21 mouse cellular contexts compared by ENCODE assay signal in genomic region chr9:110678886-110679285, GRCm38 (mm10). TPM values are rescaled to one million over a fixed set of nuclear protein-coding genes. Genes with fewer than 3 reads are reported as not detected.
DNase-seq lines count a peak whose midpoint lies in the region; TF ChIP-seq lines count a peak whose summit lies in the region.
"Had no signal": no experiment of that assay in that cellular context is flagged by ENCODE, and none has a peak within 500 bp of the region (broad histone marks: within the 10 kb centered on the region; RNA-seq: fewer than 3 reads in every experiment).

No protein-coding gene starts in this region.

- TF ChIP-seq CTCF in cerebellum, adult 2 months (IDR thresholded peaks at IDR 0.05; ENCODE audit: borderline replicate concordance, insufficient read depth, low read depth, low read length), result no peak
- no peak for TF ChIP-seq CTCF in layer of hippocampus, adult 2 months (conservative IDR thresholded peaks at IDR 0.05)
- TF ChIP-seq CTCF in olfactory bulb, adult 2 months (IDR thresholded peaks at IDR 0.05; ENCODE audit: insufficient read depth, low read depth, low read length), result no peak

- H3K27ac ChIP-seq in cerebellum, adult 2 months (ENCODE audit: insufficient read depth, low read length), result peak overlapping the region; percentile 69
- H3K27ac ChIP-seq in layer of hippocampus, adult 2 months, result peak overlapping the region; percentile 64; the same call in 1 of the 2 replicates
- peak overlapping the region; percentile 19; the same call in 1 of the 2 replicates for H3K27ac ChIP-seq in olfactory bulb, adult 2 months (ENCODE audit: insufficient read depth, low read depth, low read length)
- H3K27ac ChIP-seq: embryonic facial prominence, embryonic 12.5 days; embryonic facial prominence, embryonic 15.5 days; heart, adult 2 months; heart, embryonic 13.5 days; hindbrain, embryonic 14.5 days; hindbrain, postnatal 0 days had no signal

- no peaks in the 10 kb centered on the region for H3K27me3 ChIP-seq in cerebellum, adult 2 months (ENCODE audit: control insufficient read depth, insufficient read depth, low read length)
- H3K27me3 ChIP-seq: embryonic facial prominence, embryonic 12.5 days; embryonic facial prominence, embryonic 15.5 days; heart, embryonic 13.5 days had no signal

- 22% methylated on average over 5 of the region's 5 CpGs for WGBS in cerebellum, adult 2 months
- 45% methylated on average over 5 of the region's 5 CpGs for WGBS in olfactory bulb, adult 2 months

- no peak for TF ChIP-seq POLR2A in cerebellum, adult 2 months (IDR thresholded peaks at IDR 0.05; ENCODE audit: borderline replicate concordance, insufficient read depth, low read length)
- no peak for TF ChIP-seq POLR2A in olfactory bulb, adult 2 months (IDR thresholded peaks at IDR 0.05; ENCODE audit: insufficient read depth, low read depth, low read length)

- DNase-seq in cerebellum, adult 2 months, result no peak
- no peak for DNase-seq in cerebellum, postnatal 36 days
- no peak for DNase-seq in layer of hippocampus, adult 2 months (ENCODE audit: low spot score in 2 of 2)
- DNase-seq in layer of hippocampus, adult 9-11 months, result no peak
- DNase-seq in MN1 (ENCODE audit: low spot score), result no peak
- DNase-seq: adrenal gland, adult 8-10 months; adrenal gland, postnatal 25 days; cerebellum, adult 9-10 months; forebrain, postnatal 0 days; gastrocnemius, adult 2 months; gastrocnemius, postnatal 14 days; heart, adult 2 months; heart, postnatal 14 days; heart, postnatal 4 days had no signal

- no peak overlapping the region for H3K4me3 ChIP-seq in cerebellum, adult 2 months (replicated peaks; ENCODE audit: insufficient read depth, low read depth, low read length)
- no peak overlapping the region for H3K4me3 ChIP-seq in layer of hippocampus, adult 2 months
- H3K4me3 ChIP-seq in olfactory bulb, adult 2 months (ENCODE audit: insufficient read depth, low read depth, low read length), result no peak overlapping the region
- H3K4me3 ChIP-seq: embryonic facial prominence, embryonic 12.5 days; embryonic facial prominence, embryonic 15.5 days; gastrocnemius, adult 2 months; heart, adult 2 months; heart, embryonic 10.5 days; heart, embryonic 13.5 days had no signal

- peaks cover 60% of the 10 kb centered on the region for H3K4me1 ChIP-seq in cerebellum, adult 2 months (ENCODE audit: control insufficient read depth, insufficient read depth, low read length)
- peaks cover 55% of the 10 kb centered on the region for H3K4me1 ChIP-seq in olfactory bulb, adult 2 months (ENCODE audit: control insufficient read depth, insufficient read depth, low read length)

RNA-seq across cellular contexts. Expression of gene Ccdc12, which starts 22.6 kb away (rescaled TPM):
- 98.5 and 102 TPM in 2 replicates for polyA plus RNA-seq in cerebellum, adult 2 months (2012; rRNA removed)
- 10 to 100 TPM; 50.2 to 66.0 TPM for total RNA-seq in layer of hippocampus, adult 2 months (2021)
- not detected in 2 replicates for polyA plus RNA-seq in olfactory bulb, adult 2 months (2012; ENCODE audit: insufficient read depth, insufficient read length, low replicate concordance, missing spikeins)

RNA-seq across cellular contexts. Expression of gene Nbeal2, which starts 24.9 kb away (rescaled TPM):
- polyA plus RNA-seq in cerebellum, adult 2 months (2012; rRNA removed), result 16.8 and 19.1 TPM in 2 replicates
- total RNA-seq in layer of hippocampus, adult 2 months (2021), result 10 to 100 TPM; 17.7 to 18.0 TPM
- not detected in 2 replicates for polyA plus RNA-seq in olfactory bulb, adult 2 months (2012; ENCODE audit: insufficient read depth, insufficient read length, low replicate concordance, missing spikeins)

RNA-seq across cellular contexts. Expression of gene Nradd, which starts 54.6 kb away (rescaled TPM):
- 3.2 and 3.5 TPM in 2 replicates for polyA plus RNA-seq in cerebellum, adult 2 months (2012; rRNA removed)
- total RNA-seq in layer of hippocampus, adult 2 months (2021), result 1 to 10 TPM; 1.9 to 3.4 TPM
- not detected in 2 replicates for polyA plus RNA-seq in olfactory bulb, adult 2 months (2012; ENCODE audit: insufficient read depth, insufficient read length, low replicate concordance, missing spikeins)

Comparison
In these comparisons a context has a peak if more than half of its experiments do, and no peak if none do; other contexts are left out.
1. H3K27ac ChIP-seq: peak in every context shown above with its lines; median percentile 69 in cerebellum, adult 2 months; 64 in layer of hippocampus, adult 2 months; 19 in olfactory bulb, adult 2 months.
2. RNA of gene Ccdc12, which starts 22.6 kb away (polyA plus RNA-seq): 98.5 to 102 TPM in cerebellum, adult 2 months; not detected in olfactory bulb, adult 2 months; every median in the first group is over 10 times any median in the second.